Mouse (Mus musculus) left cerebral cortex, postnatal 25 days (tissue): Measurements from ENCODE around the gene Kdelr1. TPM values are rescaled to one million over a fixed set of nuclear protein-coding genes. Genes with fewer than 3 reads are reported as not detected.

Experiments
- DNase-seq, 2 experiments: peaks; one replicate each; pipeline ENCODE4 v3.0.0; 2022; ENCODE audit warnings: low spot score in 2 of 2, mixed read lengths in 1 of 2
- intact Hi-C: fragments of 180-260 bp; cut with DNase I; formaldehyde crosslinking; loops from one replicate; pipeline ENCODE4 v1.15.1; 2025
- total RNA-seq, 2 experiments: library from RNA; stranded (reverse); gene quantifications; 2 replicates each; pipeline ENCODE4 v1.2.3; 2021

Kdelr1 gene
- 10 to 100 TPM; 81.2 to 84.0 TPM for total RNA-seq

- DNase-seq: peak; percentile 90 to 92
- intact Hi-C loops: loop anchor here (2.0 to 5.0 kb wide), 4 partner anchors 50 to 136 kb away; partner anchors contain the start of genes Ccdc114 and Emp3
These were observed at the start of gene Kdelr1 for GRCm38 (mm10) chr7:45872624-45873023. Kdelr1 (plus strand) TSS chr7:45872772.

GRCm38 (mm10) chr7:45824598-45824997 lies 48.0 kb upstream of the Kdelr1 start, which contains the start of gene Kcnj14:
Kcnj14 (minus strand) TSS chr7:45824782.
- intact Hi-C loops: no loop called here
- DNase-seq: no peak

GRCm38 (mm10) chr7:45826631-45827030 lies 45.9 kb upstream of the Kdelr1 start:
- no peak for DNase-seq
- intact Hi-C loops: no loop called here

GRCm38 (mm10) chr7:45830427-45831127 lies 42.0 kb upstream of the Kdelr1 start, which contains the start of gene Grwd1:
Grwd1 (minus strand) TSS chr7:45830944.
- intact Hi-C loops: no loop called here
- peak; percentile 90 to 92 for DNase-seq

- DNase-seq: no peak
- intact Hi-C loops: no loop called here
These were observed 41.4 kb upstream of the Kdelr1 start for GRCm38 (mm10) chr7:45831128-45831525.

- no peak for DNase-seq
- intact Hi-C loops: no loop called here
These were observed 40.1 kb upstream of the Kdelr1 start for GRCm38 (mm10) chr7:45832428-45832827.

- DNase-seq: no peak
- intact Hi-C loops: no loop called here
These were observed 39.3 kb upstream of the Kdelr1 start for GRCm38 (mm10) chr7:45833148-45833790.

- no peak for DNase-seq
- intact Hi-C loops: no loop called here
These were observed 38.6 kb upstream of the Kdelr1 start for GRCm38 (mm10) chr7:45833924-45834323.

GRCm38 (mm10) chr7:45842950-45843744 lies 29.4 kb upstream of the Kdelr1 start:
- intact Hi-C loops: no loop called here
- DNase-seq: no peak

GRCm38 (mm10) chr7:45848447-45849027 lies 24.0 kb upstream of the Kdelr1 start:
- intact Hi-C loops: no loop called here
- no peak for DNase-seq

GRCm38 (mm10) chr7:45850661-45851060 lies 21.9 kb upstream of the Kdelr1 start:
- intact Hi-C loops: no loop called here
- DNase-seq: no peak

GRCm38 (mm10) chr7:45853089-45853488 lies 19.5 kb upstream of the Kdelr1 start:
- intact Hi-C loops: no loop called here
- DNase-seq: no peak

- no peak for DNase-seq
- intact Hi-C loops: no loop called here
These were observed 15.3 kb upstream of the Kdelr1 start for GRCm38 (mm10) chr7:45856950-45857901.

GRCm38 (mm10) chr7:45859008-45859407 lies 13.6 kb upstream of the Kdelr1 start:
- intact Hi-C loops: no loop called here
- no peak for DNase-seq

- intact Hi-C loops: no loop called here
- DNase-seq: no peak
These were observed 9.8 kb upstream of the Kdelr1 start for GRCm38 (mm10) chr7:45862804-45863203.

- intact Hi-C loops: no loop called here
These were observed 8.1 kb upstream of the Kdelr1 start for GRCm38 (mm10) chr7:45864435-45864834.

GRCm38 (mm10) chr7:45865925-45866910 lies 6.4 kb upstream of the Kdelr1 start:
- intact Hi-C loops: no loop called here
- peak; percentile 83 to 87 for DNase-seq

More at GRCm38 (mm10) chr7:45864435-45864834, 8.1 kb upstream of the Kdelr1 start:
- DNase-seq: no peak

- intact Hi-C loops: no loop called here
These were observed 4.7 kb upstream of the Kdelr1 start for GRCm38 (mm10) chr7:45867871-45868270.

More at GRCm38 (mm10) chr7:45867871-45868270, 4.7 kb upstream of the Kdelr1 start:
- DNase-seq: no peak
